Mouse (Mus musculus) gonadal fat pad, adult 2 months (tissue): ENCODE measurements around the gene Ak7. TPM values are rescaled to one million over a fixed set of nuclear protein-coding genes. Genes with fewer than 3 reads are reported as not detected.

Experiments
- DNase-seq: peaks from one replicate; pipeline ENCODE4 v3.0.0-alpha.2; 2012; ENCODE audit warnings: low read depth
- polyA plus RNA-seq: library from polyadenylated mRNA; depleted of rRNA; stranded (reverse); fragments of >200 nt; gene quantifications from 2 replicates; pipeline ENCODE4 v1.2.3, GENCODE M21; 2012

Ak7 gene
- polyA plus RNA-seq, 1 experiment: 0.80 TPM

DNA sequence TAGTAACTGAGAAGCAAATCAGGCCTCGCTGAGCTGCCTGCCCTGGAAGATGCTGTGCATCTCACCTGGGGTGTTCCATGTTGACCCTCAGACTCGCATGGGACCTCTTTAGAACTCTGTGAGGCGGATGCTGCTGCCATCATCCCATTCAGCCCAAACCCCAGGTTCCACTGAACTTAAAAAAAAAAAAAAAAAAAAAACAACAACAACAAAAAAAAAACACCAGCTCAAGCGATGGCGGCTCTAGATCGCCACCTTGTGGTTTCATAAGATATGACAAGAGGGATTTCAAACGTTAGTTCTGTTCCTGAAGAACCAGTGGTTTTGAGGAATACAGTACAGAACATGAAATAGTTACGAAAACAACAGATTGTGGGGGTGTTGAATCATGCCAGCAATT lies 22.2 kb downstream of the Ak7 start:
- no peak for DNase-seq

DNA sequence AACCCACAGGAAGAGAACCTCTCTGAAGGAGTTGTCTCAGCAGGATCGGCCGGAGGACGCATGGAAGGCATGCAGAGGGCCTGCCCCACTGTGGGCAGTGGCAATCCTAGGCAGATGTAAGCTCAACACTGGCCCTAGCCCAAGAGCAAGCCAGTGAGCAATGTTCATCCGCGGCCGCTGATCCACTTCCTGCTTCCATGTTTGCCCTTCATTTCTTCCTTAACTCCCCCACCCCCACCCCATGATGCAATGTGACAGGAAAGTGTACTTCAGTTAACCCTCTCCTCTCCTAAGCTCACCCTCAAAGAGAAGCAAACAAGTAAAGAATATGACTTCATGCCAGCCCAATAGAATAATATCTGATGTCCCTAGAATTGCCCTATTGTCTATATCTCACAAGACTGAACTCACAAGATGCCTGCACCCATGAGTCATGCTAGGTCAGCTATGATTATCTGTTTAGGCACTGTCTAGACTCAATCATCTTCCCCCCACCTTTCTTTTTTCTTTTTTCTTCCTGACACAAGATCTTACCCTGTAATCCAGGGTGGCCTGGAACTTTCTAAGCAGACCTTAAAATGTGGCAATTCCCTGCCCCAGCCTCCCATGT lies 25.2 kb downstream of the Ak7 start:
- DNase-seq: no peak

DNA sequence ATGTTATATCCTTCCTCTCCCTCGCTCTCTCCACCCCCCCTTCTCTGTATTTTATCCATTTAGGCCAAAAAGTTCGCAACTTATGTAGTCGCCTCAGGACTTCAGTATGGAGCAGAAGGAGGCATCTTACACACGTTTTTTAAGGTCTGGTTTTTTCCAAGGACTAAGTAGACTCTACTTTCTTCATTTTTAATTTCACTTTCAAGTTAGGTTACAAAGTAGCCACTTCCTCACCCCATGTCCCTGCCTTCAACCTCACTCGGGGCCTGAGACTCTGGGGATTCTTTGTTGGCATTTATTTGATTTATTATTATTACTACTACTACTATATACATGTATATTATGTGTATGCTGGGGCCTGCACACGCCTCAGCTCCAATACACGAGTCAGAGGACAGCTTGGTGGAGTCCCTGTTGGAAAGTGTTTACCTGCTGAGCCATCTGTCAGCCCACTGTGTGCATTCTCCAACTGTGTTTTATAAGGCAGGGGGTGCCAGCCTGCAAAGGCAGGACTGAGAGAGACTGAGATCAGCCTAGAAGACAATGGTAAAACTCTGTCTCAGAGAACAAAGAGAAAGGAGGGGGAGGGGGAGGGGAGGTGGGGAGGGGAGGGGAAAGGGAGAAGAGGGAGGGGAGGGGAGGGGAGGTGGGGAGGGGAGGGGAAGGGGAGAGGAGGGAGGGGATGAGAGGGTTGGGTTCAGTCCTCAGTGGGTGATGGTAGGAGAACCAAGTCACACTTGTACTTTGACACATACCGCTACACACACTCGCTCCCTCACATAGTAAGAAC lies 27.8 kb downstream of the Ak7 start:
- DNase-seq: no peak

DNA sequence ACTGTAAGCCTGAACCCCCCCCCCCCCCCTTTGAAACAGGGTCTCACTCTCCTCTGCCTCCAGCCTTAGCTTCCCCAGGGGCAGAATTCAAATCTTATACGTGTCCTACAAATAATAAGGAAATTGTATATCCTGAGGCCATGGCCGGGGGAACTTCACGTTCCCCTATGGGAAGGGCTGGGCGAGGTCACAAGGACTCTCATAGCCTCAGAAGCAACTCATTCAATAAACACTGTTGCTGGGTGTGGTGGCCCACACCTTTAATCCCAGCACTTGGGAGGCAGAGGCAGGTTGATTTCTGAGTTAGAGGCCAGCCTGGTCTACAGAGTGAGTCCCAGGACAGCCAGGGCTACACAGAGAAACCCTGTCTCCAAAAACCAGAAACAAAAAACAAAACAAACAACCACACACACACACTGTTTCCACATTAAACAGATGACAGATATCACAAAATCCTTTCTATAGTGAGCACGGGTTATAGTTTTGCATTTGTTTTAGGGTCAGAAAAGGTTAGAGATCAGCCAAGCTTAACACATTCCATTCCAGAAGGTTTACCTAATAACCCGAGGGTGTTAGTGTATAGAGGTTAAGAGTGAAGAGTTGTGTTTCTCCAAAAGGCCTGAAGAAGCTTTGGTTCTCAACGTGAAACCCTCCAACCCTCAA lies 29.6 kb downstream of the Ak7 start:
- DNase-seq: no peak

DNA sequence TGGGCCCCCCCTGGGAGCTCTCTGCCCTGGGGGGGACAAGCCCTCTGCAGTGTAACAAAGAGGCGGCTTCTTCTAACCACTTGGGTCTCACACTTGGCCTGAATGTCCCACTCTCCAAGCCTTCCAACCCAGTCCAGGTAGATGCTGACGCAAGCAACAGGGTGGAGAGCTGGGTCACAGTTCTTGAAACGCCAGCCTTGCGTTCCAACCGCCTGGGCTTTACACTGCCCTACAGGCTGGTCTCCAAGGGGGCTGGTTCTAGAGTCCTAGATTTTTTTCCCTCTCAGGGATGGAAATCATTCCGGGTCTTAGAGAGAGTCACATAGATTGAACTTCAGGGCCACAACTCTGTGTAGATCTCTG lies 30.1 kb downstream of the Ak7 start:
- no peak for DNase-seq

DNA sequence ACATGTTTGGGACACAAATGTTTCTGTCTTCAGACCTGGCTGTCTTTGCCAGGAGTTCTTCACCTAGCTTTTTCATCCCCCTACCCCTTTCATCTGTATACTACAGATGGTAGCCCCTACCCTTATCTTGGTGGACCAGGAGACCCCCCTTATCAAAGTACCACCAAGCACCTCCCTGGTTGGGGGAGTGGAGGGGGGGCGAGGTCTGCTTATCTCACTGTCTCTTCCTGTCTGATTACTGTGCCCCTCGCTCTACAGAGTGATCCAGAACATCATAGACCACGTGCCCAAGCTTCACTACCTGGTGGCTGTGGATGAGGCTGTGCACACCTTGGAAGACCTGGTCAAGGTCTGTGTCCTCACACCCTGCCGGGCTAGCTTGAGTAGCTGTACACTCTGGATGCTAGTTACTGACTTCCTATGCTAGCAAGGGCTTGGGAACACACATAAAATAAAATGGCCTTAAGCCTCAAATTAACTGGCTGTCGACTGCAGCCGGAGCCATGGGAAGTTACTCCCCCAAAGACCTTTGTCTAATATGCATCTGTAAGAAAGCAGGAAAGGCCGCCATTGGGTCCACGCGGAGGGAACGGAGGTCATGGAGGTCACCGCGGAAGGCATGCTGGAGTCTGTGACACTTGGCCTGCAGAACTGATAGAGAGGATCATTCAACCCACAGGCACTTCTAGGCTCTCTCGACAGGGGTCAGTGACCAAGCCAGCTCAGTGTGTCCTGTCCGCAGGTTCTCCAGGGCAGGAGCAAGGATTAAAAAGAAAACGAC lies 32.7 kb downstream of the Ak7 start:
- DNase-seq: no peak

DNA sequence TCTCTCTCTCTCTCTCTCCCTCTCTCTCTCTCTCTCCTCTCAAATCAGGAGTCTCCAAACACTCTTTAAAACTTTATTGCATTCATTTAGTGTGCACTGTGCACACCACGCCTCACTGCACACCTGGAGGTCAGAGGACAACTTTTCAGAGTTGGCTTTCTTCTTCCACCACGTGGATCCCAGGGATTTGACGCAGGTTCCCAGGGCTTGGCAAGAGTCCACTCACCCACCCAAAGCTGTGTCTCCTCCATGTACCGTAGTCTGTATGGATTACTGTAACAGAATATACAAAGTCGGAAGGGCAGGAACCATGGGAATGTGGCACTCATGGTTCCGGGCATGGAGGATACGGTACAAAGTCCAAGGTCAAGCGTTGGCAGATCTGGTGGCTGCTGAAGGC lies 33.9 kb downstream of the Ak7 start:
- DNase-seq: no peak

DNA sequence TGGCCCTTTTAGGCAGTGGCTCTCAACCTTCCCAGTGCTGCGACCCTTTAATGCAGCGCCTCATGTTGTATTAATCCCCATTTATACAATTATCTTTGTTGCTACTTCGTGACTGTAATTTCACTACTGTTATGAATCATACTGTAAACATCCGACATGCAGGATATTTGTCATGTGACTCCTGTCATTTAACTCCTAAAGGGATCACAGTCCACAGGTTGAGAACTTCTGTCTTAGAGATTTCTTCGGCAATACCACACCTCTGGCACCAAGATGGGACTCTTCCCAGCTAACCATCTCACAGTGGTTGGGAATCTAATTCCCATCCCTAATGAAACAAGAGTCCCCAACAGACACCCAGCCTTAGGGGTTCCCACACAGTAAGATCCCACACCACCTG lies 42.3 kb downstream of the Ak7 start:
- no peak for DNase-seq

DNA sequence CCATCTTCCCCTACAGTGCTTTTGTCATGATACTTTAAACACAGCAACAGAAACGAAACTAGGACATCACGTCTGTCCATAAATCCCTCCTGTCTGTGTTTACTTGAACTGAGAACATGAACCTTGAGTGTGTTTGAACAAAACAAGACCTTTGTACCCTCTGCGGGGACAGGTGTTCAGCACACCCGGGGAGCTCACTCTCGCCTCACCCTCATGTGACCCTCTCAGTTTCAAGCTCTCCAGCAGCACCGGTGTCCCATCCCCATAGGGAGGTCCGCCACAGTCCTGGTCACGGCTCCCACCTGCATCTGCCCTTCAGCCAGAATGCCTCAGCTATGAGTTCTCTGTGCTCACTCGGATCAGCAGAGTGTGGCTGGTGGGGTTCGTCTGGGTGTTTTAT lies 48.0 kb downstream of the Ak7 start:
- DNase-seq: no peak

DNA sequence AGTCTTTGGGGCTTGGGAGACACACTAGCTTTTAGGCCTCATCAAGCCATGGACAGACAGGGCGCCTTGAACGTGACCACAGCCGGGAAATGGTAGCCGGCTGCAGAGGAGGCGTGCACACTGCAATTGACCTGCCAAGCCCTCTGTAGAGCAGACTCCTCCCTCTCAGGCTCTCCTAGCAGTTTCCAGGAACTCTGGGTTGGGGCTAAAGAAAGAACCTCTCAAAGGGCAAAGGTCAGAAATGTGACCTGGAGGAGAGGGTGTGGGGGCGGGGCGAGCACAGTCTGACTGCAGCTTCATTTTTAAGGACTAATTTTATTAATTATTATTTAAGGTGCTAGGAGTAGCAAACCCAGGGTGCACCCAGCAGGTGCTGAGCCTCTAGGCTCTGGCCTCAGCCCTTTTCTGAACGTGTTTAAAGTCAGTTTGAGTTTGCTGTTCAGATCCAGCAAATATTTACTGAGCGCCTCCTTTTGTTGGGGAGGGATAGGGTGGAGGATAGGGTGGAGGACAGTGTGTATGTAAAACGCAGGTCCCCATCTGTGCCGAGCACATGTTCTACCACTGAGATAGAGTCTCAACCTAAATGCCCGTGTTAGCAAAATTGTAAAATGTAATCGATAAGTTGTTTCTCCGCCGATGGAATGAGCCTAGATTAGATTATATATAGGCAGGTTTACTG lies 52.2 kb downstream of the Ak7 start:
- DNase-seq: no peak

DNA sequence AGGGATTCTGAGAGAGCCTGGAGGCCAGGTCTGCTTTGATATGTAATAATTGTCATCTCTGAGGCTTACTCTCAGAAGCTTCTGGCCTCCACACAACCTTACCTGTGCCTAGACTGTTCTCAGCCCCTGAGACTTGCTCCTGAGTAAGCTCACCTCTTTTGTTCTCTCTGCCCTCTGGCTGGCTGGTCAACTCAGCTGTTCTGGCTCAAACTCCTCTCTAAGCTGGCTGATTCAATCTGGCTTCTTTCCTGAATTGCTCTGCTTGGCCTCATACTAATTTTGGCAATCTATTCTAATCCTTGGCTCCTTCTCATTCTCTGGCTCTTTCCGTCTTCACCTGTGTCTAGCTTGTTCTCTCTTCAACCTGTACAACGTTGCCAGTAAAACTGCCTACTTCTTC lies 53.1 kb downstream of the Ak7 start:
- peak; percentile 37 for DNase-seq

DNA sequence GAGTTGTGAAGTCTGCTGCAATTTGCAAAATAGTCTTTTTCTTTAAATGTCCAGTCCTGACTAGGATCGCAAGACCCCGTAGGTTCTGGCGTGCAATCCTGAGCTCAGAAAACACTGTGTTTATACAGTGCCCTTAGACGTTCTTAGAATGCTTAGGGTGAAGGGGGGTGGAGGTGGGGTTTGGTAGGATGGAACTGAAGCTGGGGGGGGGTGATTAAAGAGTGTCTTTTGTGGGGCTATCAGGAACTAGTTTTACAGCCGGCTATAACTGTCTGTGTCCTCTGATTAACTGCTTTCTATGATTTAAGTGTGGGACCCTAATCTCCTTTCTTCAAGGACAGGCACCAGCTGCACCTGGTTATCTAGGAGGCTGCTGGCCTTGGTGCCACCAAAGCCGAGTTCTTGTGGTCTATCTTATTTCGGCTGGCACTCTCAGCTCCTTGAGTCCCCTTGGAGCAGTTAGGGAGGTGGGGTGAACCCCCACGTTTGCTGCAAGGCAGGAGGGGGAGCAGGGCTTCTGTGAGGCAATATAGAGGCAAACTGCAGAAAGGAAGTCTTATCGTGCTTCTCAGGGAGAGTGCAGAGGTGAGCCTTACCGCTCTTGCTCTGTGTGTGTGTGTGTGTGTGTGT lies 54.2 kb downstream of the Ak7 start:
- DNase-seq: no peak

DNA sequence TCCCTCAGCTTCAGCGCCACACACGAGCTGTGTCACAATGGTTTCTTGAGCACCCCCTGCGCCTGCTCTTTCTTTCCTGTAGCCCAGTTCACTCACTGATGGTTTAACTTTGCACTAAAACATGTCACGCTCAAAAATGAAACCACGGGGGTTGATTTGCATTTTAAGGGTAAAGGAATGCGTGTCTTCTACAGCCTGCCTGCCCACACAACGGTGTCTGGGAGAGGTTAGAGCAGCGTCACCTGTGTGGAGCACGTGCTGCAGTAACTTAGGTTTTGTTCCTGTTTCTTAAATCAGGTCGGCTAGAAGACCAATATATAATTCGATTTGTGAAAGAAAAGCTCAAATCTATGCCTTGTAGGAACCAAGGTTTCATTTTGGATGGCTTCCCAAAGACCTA lies 55.4 kb downstream of the Ak7 start:
- DNase-seq: no peak

DNA sequence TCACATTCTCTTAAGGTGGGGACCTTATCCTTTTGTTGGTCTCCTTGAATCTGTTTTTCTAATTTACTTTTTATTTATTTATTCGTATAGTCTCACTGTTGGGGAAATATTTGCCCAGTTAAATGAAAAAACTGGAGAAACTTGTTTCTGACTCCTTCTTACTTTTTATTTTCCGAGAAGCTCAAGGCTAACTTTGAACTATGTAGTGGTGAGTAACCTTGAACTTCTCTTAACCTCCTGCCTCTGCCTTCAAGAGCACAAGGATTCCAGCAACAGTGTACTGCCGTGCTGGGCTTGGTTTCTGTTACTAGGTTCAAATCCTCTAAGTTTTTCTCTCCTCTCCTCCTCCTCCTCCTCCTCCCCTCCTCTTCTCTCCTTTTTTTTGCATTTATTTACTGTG lies 55.9 kb downstream of the Ak7 start:
- no peak for DNase-seq

DNA sequence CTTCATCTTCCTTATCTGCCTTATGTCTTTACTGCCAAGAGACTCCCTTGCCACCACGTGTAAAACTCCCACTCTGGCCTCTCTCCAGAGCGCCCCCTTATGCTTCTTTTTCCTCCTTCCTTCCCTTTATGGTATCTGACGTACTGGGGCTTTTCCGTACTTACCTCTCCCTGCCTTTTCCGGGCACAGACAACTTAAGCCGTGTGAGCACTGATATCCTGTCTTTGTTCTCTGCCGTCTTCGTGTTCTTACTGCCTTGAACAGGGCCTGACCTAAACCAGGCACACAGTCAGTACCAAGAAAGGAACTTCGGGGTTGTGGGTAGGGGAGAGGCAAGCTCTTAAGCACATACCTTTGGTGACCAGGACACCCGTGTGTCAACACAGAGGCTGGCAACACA lies 63.9 kb downstream of the Ak7 start:
- no peak for DNase-seq

DNA sequence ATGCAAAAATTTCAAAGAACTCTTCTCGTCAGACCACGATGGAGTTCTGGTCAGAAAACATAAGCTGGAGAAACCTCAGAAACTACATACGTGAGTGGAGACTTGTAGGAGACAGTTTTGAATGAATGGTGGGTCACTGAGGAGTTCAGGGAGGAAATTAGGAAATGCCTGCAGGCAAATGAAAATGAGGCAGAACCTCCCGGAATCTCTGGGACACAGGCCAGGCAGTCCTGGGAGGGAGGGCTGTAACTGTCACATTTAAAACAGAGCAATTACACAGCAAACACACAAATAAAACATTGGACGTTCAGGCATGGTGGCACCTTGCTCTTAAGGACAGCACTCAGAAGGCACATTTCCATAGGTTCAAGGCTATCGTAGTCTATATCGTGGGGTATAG lies 69.1 kb downstream of the Ak7 start:
- DNase-seq: no peak

DNA sequence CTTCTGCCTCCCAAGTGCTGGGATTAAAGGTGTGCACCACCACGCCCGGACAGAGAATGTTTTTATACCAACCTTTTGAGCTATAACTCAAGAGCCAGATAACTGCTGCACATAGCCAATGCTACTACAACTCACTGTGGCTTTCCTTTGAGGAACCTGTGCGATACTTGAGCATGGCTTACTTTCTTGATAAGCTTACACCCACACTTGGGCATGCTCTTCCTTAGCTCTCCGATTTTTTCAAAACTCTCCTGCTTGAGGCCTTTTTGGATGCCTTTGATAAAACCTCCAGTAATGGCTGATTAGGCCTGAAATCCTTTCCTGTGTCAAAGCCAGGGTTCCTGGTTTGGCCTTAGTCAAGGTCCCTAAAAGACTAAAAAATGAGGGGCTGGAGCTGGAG lies 71.9 kb downstream of the Ak7 start:
- DNase-seq: no peak

DNA sequence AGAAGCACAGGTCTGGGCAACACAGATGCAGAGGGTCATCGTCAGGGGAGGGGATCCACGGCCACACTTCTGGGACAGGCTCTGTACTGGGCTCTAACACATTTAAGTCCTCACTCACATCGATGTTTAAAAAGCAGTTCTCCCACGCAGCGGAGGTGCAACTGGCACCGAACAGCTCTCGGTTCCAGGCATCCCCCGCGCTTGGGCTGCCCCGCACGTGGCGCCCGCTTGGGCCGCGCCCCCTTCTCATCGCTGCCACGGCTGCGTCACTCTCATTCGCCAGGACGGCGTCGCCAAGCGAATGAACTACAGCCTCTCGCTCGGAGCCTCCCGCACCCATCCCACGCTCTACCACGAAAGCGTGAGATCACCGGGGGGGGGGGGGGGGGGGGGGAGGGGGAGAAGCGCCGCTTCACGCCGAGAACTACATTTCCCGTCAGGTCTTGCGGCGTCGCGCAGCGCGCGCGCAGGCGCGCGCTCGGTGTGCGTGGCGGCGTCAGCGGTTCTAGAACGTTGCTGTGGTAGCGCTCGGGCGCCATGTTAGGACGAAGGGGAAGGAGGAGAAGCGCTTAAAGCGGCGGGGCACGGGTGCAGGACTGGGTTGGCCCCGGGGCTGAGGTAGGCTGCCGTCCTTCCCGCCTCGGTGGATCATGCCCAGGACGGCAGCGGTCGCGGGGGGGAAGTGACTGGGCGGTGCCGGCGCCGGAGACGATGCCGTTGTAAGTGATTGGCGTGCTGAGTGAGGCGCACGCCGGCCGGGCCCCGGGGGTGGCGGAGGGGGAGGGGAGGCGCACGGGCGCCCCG lies 78.6 kb downstream of the Ak7 start, which contains the start of gene Papola:
Gene Papola, plus strand, starts transcription at position 499 of the 804 bp plus-strand sequence.
- no peak for DNase-seq

DNA sequence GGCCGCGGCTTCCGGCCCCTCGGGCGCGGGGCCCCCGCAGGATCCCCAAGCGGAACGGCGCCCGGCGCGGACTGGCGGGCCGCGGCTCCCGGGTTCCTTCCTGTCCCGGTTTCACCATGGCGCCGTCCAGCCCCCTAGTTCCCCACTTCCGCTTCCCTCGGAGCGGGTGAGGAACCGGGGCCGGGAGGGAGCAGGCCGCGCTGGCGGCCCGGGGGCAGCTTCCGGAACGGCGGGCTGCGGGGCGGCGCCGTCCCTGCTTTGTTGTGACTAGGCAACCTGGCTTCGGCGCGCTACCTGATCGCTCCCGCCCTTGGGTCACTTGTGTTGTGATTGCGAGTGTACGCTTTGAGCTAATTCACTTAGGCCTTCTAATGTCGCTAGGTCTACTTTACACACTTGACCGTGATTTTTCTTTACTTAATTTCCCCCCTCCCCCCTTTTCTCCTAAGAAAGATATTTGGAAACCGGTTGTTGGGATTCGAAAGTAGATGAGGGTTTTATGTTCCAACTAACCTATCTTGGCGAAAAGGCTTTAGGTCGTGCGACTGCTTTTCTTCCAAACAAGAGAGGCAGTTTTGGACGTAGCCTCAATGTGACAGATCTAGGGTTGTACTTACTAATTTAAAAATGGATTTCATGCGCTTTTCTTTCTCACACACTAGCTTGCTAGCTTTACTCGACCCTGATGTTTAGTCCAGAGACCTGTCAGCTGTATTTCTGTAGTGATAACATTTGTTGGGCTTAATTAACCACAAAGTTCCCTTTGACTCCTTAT lies 79.4 kb downstream of the Ak7 start:
- DNase-seq: no peak

DNA sequence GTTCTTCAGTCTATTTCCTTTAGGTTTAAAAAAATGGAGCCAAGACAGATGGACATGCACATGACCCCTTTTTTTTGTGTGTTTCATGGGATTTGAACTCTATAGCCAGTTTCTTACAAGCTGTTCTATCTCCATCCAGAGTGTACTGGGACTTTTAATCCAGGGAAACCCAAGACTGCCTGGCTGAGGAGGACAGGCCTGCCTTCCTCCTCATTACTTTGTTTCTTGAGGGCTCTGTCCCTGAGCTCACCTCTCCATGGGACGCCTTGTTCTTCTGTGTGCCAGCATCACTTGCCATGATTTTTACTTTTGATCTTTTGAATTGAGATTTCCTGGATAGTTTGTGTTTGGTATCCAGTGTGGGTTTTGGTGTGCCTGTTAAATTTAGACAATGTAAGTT lies 80.3 kb downstream of the Ak7 start:
- no peak for DNase-seq
